Mouse (Mus musculus) embryonic facial prominence, embryonic 13.5 days (tissue): Measurements from ENCODE around the gene Dnah8. TPM values are rescaled to one million over a fixed set of nuclear protein-coding genes. Genes with fewer than 3 reads are reported as not detected.

Experiments used
- ATAC-seq: fragments of 200-750 bp; cut with Nextera tagmentation; 2 replicates; pipeline ENCODE4 v1.8.0; 2017; ENCODE audit warnings: low read depth; ENCODE audit not compliant: insufficient number of reproducible peaks, insufficient read depth, low FRiP score, low TSS enrichment
- H3K27ac ChIP-seq: fragments of 300-500 bp; sonication (generic); 2 replicates; pipeline ENCODE4 v1.5.1; 2015; ENCODE audit warnings: moderate library complexity, mild to moderate bottlenecking, inconsistent platforms
- H3K27me3 ChIP-seq: fragments of 300-500 bp; sonication (generic); 2 replicates; pipeline ENCODE4 v1.6.1; 2015; ENCODE audit warnings: mild to moderate bottlenecking, inconsistent platforms
- H3K36me3 ChIP-seq: fragments of 300-500 bp; sonication (generic); 2 replicates; pipeline ENCODE4 v1.6.1; 2015; ENCODE audit warnings: mild to moderate bottlenecking, inconsistent platforms
- H3K4me1 ChIP-seq: fragments of 300-500 bp; sonication (generic); 2 replicates; pipeline ENCODE4 v1.6.1; 2015; ENCODE audit warnings: inconsistent platforms
- H3K4me2 ChIP-seq: fragments of 300-500 bp; sonication (generic); 2 replicates; pipeline ENCODE4 v1.6.1; 2015; ENCODE audit warnings: moderate library complexity, mild to moderate bottlenecking, inconsistent platforms
- H3K4me3 ChIP-seq: fragments of 300-500 bp; sonication (generic); 2 replicates; pipeline ENCODE4 v1.5.1; 2015; ENCODE audit warnings: mild to moderate bottlenecking, inconsistent platforms
- H3K9ac ChIP-seq: fragments of 300-500 bp; sonication (generic); 2 replicates; pipeline ENCODE4 v1.6.1; 2015; ENCODE audit warnings: mild to moderate bottlenecking, inconsistent platforms
- H3K9me3 ChIP-seq: fragments of 300-500 bp; sonication (generic); 2 replicates; pipeline ENCODE4 v1.6.1; 2016; ENCODE audit warnings: inconsistent platforms
- WGBS: fragments of 180-500 bp; shearing (Covaris S2); methylation state at CpG from one replicate; pipeline ENCODE4 v1.1.7; 2015; ENCODE audit warnings: mixed read lengths; 5-methylcytosine and 5-hydroxymethylcytosine counted together
- polyA plus RNA-seq: library from polyadenylated mRNA; unstranded; fragments of >200 nt; fragmentation: Nextera tagmentation; extraction: Ambion mirVana; gene quantifications from 2 replicates; pipeline ENCODE4 v1.2.1, GENCODE M21; 2015

Gene Dnah8
- polyA plus RNA-seq, 1 experiment from 2014 or later = 2.5 TPM

DNA sequence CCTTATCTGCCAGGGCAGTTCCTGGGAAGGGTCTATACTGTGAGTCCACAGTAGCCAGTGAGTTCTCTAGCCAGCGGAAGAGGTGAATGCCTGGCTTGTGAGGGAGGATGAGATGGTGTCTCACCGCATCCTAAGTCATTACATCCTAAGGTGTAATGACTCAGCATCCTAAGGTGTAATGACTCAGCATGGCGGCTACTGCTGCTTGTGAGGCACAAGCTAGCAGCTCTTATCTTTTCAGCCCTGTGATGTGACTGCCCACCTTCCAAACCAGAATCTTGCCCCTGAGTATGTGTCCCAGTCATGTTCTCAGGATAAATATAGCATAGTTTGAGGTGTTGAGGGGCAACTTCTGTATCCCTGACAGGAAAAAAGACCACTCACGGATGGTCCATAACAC is 211.3 kb downstream of the Dnah8 start:
- H3K4me1 ChIP-seq = no peaks in the 10 kb centered on the region
- no peak overlapping the region for H3K27ac ChIP-seq
- H3K9me3 ChIP-seq = 0 out of 2 replicates have a peak, but pooled peaks cover 5% of the 10 kb centered on the region
- H3K4me3 ChIP-seq = no peak overlapping the region
- no peaks in the 10 kb centered on the region for H3K36me3 ChIP-seq
- no peak for ATAC-seq
- no peak overlapping the region for H3K4me2 ChIP-seq
- H3K27me3 ChIP-seq = no peaks in the 10 kb centered on the region
- H3K9ac ChIP-seq = no peak overlapping the region
- 92% methylated on average over 4 of the region's 4 CpGs for WGBS

- no peak overlapping the region for H3K4me3 ChIP-seq
- H3K9me3 ChIP-seq = no peaks in the 10 kb centered on the region
- H3K4me1 ChIP-seq = no peaks in the 10 kb centered on the region
- no peak for ATAC-seq
- H3K27ac ChIP-seq = no peak overlapping the region
- H3K9ac ChIP-seq = no peak overlapping the region
- no peak overlapping the region for H3K4me2 ChIP-seq
- no peaks in the 10 kb centered on the region for H3K36me3 ChIP-seq
- 75% methylated on average over 1 of the region's 1 CpGs for WGBS
- H3K27me3 ChIP-seq = no peaks in the 10 kb centered on the region
Measured at GRCm38 (mm10) chr17:30837031-30837430, 212.9 kb downstream of the Dnah8 start.

DNA sequence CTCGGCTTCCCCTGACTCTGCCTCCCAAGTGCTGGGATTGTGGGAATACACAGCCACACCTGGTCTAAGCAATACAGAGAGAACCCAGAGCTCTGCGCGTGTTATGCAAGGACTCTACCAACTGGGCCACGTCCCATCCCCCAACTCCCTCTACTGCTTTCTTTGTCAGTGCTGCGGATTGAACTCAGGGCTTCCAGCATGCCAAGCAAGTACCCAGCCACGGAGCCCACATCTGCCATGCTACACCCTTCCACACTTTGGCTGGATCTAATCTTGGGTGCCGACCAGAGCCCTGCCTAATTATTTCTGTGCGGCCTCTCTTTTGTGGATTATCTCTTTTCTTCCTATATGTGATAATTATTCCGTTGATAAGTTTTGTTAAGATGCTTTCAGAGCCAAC is 215.9 kb downstream of the Dnah8 start:
- Histone ChIP-seq H3K4me1 (no peaks in the 10 kb centered on the region), H3K27me3 (no peaks in the 10 kb centered on the region), H3K27ac (no peak overlapping the region), H3K4me2 (no peak overlapping the region), H3K9me3 (no peaks in the 10 kb centered on the region), H3K36me3 (no peaks in the 10 kb centered on the region), H3K9ac (no peak overlapping the region), H3K4me3 (no peak overlapping the region)
- no peak for ATAC-seq
- WGBS = 73% methylated on average over 9 of the region's 9 CpGs

- Histone ChIP-seq H3K4me2 (no peak overlapping the region), H3K9ac (no peak overlapping the region), H3K9me3 (no peaks in the 10 kb centered on the region), H3K4me3 (no peak overlapping the region), H3K27me3 (no peaks in the 10 kb centered on the region), H3K4me1 (no peaks in the 10 kb centered on the region), H3K27ac (no peak overlapping the region), H3K36me3 (no peaks in the 10 kb centered on the region)
- ATAC-seq = no peak
- WGBS = 55% methylated on average over 6 of the region's 6 CpGs
Measured at GRCm38 (mm10) chr17:30842312-30842711, 218.2 kb downstream of the Dnah8 start.

DNA sequence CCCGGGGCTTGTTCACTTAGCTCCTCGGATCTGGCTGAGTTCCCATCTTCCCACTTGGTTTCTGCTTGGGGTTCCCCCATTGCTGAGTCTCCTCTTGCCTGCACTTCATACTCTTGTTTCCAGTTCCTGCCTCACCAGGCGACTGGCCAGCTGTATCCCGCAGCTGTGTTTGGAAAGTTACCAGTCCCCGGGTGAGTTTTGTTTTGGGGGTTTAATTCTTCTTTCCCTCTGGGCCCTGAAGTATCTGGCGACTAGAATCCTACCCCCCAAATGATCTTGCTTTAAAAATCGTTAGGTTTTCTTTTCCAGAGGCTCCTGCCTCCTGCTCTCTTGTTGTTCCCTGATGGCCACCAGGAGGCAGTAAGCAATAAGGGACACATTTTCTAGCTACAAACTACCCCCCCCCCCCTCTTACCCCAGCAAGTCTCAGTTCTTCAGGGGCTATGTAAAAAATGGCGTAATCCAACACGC is 220.2 kb downstream of the Dnah8 start:
- Histone ChIP-seq H3K27me3 (no peaks in the 10 kb centered on the region), H3K4me3 (no peak overlapping the region), H3K36me3 (no peaks in the 10 kb centered on the region), H3K4me2 (no peak overlapping the region), H3K4me1 (no peaks in the 10 kb centered on the region), H3K27ac (no peak overlapping the region), H3K9ac (no peak overlapping the region), H3K9me3 (no peaks in the 10 kb centered on the region)
- no peak for ATAC-seq
- 52% methylated on average over 9 of the region's 9 CpGs for WGBS

GRCm38 (mm10) chr17:30847498-30847897 is 223.3 kb downstream of the Dnah8 start:
- H3K4me2 ChIP-seq = no peak overlapping the region
- no peaks in the 10 kb centered on the region for H3K9me3 ChIP-seq
- H3K9ac ChIP-seq = no peak overlapping the region
- H3K4me1 ChIP-seq = no peaks in the 10 kb centered on the region
- H3K36me3 ChIP-seq = no peaks in the 10 kb centered on the region
- no peak for ATAC-seq
- H3K27me3 ChIP-seq = no peaks in the 10 kb centered on the region
- H3K27ac ChIP-seq = no peak overlapping the region
- WGBS = 88% methylated on average over 7 of the region's 7 CpGs
- no peak overlapping the region for H3K4me3 ChIP-seq

DNA sequence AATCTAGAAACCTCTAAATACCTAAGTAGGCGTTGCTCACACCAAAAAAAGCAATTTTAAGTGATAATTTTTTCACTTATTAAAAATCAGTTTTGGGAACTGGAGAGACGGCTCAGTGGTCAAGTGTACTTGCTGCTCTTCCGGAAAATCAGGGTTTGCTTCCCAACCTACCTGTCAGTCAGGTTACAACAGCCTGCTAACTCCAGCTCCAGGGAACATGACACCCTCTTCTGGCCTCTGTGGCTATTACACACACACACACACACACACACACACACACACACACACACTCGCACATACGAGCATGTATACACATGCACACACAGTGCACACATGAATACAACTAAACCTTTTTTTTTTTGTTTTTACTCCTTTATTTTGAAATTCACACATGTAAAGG is 223.9 kb downstream of the Dnah8 start:
- ATAC-seq = no peak
- no peaks in the 10 kb centered on the region for H3K9me3 ChIP-seq
- H3K4me1 ChIP-seq = no peaks in the 10 kb centered on the region
- no peaks in the 10 kb centered on the region for H3K27me3 ChIP-seq
- H3K4me3 ChIP-seq = no peak overlapping the region
- 91% methylated on average over 5 of the region's 5 CpGs for WGBS
- no peak overlapping the region for H3K27ac ChIP-seq
- no peak overlapping the region for H3K4me2 ChIP-seq
- H3K36me3 ChIP-seq = no peaks in the 10 kb centered on the region
- H3K9ac ChIP-seq = no peak overlapping the region

DNA sequence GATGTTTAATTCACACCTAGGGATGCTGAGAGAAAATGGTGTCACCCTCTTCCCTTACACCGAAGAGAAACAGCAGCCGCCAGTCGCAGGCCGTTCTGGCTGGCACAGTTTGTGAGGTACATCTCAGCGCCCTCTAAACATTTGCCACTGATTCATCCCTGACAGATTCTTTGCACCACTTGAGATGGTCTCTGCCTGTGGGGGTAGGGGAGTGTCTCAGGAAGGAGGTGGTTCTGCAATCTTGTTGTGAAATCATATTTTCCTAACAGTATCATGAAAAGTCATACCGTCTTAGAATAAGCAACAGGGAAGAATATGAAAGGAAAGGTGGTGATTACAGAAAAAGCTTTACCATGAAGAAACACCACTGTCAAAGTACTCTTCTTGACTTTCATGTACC is 224.7 kb downstream of the Dnah8 start:
- H3K4me2 ChIP-seq = no peak overlapping the region
- ATAC-seq = no peak
- H3K36me3 ChIP-seq = no peaks in the 10 kb centered on the region
- 88% methylated on average over 6 of the region's 6 CpGs for WGBS
- no peaks in the 10 kb centered on the region for H3K27me3 ChIP-seq
- H3K4me3 ChIP-seq = no peak overlapping the region
- H3K4me1 ChIP-seq = no peaks in the 10 kb centered on the region
- no peak overlapping the region for H3K9ac ChIP-seq
- H3K27ac ChIP-seq = no peak overlapping the region
- H3K9me3 ChIP-seq = no peaks in the 10 kb centered on the region

DNA sequence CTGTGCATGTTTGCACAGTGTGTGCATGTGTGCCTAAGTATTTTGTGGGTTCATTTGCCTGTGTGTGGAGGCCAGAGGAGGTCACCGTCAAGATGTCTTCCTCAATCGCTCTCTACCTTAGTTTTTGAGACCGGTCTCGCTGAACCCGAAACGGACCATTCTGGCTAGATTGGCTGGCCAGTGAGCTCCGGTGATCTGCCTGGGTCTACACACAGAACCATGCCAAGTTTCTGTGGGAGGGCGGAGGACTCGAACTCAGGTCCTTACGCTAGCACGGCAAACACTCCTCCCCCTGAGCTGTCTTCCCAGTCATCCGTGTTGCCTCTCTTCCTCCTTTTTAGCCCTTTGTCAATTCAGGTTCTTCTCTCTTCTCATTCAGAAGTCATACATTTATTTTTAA is 225.7 kb downstream of the Dnah8 start:
- Histone ChIP-seq H3K9me3 (no peaks in the 10 kb centered on the region), H3K4me3 (no peak overlapping the region), H3K4me1 (no peaks in the 10 kb centered on the region), H3K4me2 (no peak overlapping the region), H3K36me3 (no peaks in the 10 kb centered on the region), H3K27ac (no peak overlapping the region), H3K27me3 (no peaks in the 10 kb centered on the region), H3K9ac (no peak overlapping the region)
- no peak for ATAC-seq
- WGBS = 93% methylated on average over 12 of the region's 12 CpGs

GRCm38 (mm10) chr17:30852345-30852744 is 228.2 kb downstream of the Dnah8 start:
- no peak for ATAC-seq
- Histone ChIP-seq H3K9me3 (no peaks in the 10 kb centered on the region), H3K4me3 (no peak overlapping the region), H3K27me3 (no peaks in the 10 kb centered on the region), H3K4me1 (no peaks in the 10 kb centered on the region), H3K4me2 (no peak overlapping the region), H3K36me3 (no peaks in the 10 kb centered on the region), H3K27ac (no peak overlapping the region), H3K9ac (no peak overlapping the region)

DNA sequence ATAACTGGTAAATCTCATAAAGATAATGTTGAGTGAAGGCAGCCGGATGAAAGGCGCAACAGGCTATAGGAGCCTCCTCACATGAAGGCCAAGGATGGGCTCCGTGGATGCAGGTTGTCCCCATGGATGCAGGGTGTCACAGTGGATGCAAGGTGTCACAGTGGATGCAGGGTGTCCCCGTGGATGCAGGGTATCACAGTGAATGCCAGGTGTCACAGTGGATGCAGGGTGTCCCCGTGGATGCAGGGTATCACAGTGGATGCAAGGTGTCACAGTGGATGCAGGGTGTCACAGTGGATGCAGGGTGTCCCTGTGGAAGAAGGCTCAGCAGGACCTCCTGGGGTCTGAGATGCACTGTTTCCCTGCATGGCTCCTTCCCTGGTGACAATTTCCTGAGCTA is 233.2 kb downstream of the Dnah8 start:
- Histone ChIP-seq H3K4me3 (no peak overlapping the region), H3K9me3 (no peaks in the 10 kb centered on the region), H3K36me3 (no peaks in the 10 kb centered on the region), H3K9ac (no peak overlapping the region), H3K4me2 (no peak overlapping the region), H3K27me3 (no peaks in the 10 kb centered on the region), H3K27ac (no peak overlapping the region), H3K4me1 (peaks cover 14% of the 10 kb centered on the region)
- 87% methylated on average over 5 of the region's 5 CpGs for WGBS
- ATAC-seq = no peak

GRCm38 (mm10) chr17:30858586-30859259 is 234.6 kb downstream of the Dnah8 start:
- Histone ChIP-seq H3K27ac (no peak overlapping the region), H3K36me3 (no peaks in the 10 kb centered on the region), H3K27me3 (no peaks in the 10 kb centered on the region), H3K4me1 (peaks cover 14% of the 10 kb centered on the region), H3K9ac (no peak overlapping the region), H3K4me2 (no peak overlapping the region), H3K9me3 (no peaks in the 10 kb centered on the region), H3K4me3 (no peak overlapping the region)
- WGBS = 63% methylated on average over 11 of the region's 11 CpGs
- no peak for ATAC-seq
